Mouse (Mus musculus): ENCODE data around the gene Kcnk13.

The Kcnk13 gene

GRCm38 (mm10) chr12:100015146-100015545 lies 50.8 kb downstream of the Kcnk13 start:
- no peak for DNase-seq (ENCODE audit: low spot score in 2 of 2)

DNA sequence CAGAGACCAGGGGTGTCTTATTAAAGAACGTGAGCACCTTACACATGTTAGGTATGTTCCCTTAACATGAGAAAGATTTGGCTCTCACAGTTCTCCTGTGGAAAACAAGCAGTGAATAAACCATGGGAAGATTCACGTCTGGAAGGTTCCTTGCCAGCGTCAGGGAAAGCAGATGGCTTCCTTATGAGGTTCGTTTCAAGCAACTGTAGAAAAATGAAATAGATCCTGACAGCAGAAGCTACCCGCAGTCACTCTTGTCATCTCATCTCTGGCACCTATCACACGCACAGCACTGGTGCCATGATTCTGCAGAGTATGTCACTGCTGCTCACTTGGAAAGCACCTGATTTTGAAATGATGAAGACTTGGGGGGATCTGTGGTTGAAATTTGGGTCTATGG lies 53.4 kb downstream of the Kcnk13 start:
- no peak for DNase-seq (ENCODE audit: low spot score in 2 of 2)

- no peak for DNase-seq (ENCODE audit: low spot score in 2 of 2)
Observed at GRCm38 (mm10) chr12:100022490-100022889, 58.2 kb downstream of the Kcnk13 start.

- no peak for DNase-seq (ENCODE audit: low spot score in 2 of 2)
Observed at GRCm38 (mm10) chr12:100023821-100024365, 59.6 kb downstream of the Kcnk13 start.

DNA sequence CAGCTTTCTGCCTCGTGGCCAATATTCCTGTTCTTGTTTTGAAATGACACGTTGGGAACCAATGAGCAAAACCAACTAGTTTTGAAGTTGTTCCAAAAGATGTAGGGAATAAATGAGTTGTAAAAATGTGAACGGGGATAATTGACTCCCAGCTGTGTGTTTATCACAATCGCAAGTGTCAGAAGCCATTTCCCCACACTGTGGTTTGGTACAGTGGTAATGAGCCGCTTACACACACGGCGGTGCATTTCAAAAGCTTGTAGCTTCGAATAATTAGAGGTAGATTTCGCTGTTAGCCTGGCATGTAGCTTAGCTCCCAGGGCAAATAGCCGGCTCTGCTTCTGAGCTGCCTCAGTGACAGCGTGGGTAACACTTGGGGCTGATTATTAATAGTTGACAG lies 61.4 kb downstream of the Kcnk13 start:
- DNase-seq (ENCODE audit: low spot score in 2 of 2) = no peak

GRCm38 (mm10) chr12:100026715-100027245 lies 62.5 kb downstream of the Kcnk13 start:
- no peak for DNase-seq (ENCODE audit: low spot score in 2 of 2)

DNA sequence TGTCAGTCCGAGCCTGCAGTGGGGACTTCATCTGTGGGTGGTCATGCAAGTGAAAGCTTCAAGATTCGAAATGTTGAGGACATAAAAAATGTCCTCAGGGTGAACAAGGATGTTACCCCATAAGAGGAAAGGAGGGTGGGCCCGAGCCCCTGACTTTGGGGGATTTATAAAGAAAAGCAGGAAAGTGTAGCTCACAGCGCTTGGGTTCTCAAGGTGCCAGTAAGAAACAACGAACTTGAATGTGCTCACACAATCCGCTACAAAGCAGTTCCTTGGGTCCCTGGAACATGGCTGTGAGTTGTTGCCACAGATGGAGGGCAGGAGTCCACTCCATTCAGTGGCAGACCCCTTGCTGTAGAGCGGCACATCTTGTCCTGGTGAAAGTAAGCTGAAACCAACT lies 63.0 kb downstream of the Kcnk13 start:
- DNase-seq (ENCODE audit: low spot score in 2 of 2) = no peak

DNA sequence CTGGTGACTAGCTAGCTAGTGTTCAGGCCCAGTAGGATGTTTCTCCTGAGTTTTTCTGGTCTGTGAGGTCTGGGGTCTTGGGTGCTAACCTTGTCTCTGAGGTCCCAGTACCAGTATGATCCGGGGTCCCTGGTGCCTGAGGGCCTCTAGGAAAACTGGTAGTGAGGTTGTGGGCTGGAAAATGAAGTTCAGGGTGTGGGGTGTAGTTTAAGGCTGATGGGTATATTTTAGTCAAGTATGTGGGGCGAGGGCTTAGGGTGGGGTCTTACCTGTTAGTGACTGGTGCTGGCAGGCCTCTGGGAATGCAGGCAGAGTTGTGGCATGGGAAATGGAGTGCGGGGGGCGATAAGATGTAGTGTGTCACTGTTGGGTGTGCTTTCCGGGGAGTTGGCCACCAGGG lies 67.4 kb downstream of the Kcnk13 start:
- DNase-seq (ENCODE audit: low spot score in 2 of 2) = no peak

GRCm38 (mm10) chr12:100032521-100032920 lies 68.2 kb downstream of the Kcnk13 start:
- DNase-seq (ENCODE audit: low spot score in 2 of 2) = no peak

DNA sequence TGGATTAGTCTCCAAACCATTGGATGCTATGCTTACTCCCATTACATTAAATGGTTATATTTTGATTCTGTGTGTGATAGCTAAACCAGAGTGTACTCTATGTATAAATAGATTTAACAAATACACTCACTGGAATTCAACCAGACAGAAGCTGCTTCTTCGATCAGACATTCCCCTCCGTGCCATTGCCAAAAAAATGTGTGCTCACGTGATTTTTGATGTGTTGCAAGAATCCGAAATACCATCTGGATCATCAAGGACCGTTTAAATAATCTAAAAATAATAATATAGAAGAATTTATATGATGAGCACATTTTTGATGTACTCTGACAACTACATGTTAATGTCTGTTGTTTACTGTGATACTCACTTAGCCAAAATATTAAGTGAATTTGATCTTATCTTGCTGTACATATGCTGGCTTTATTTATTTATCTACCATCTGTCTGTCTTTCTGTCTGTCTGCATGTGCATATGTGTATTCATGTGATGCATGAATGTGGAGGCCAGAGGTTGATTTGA lies 74.5 kb downstream of the Kcnk13 start:
- DNase-seq (ENCODE audit: low spot score in 2 of 2) = no peak

- peak; percentile 52 to 56 for DNase-seq (ENCODE audit: low spot score in 2 of 2)
Observed at GRCm38 (mm10) chr12:100042116-100042515, 77.8 kb downstream of the Kcnk13 start.

- no peak for DNase-seq (ENCODE audit: low spot score in 2 of 2)
Observed at GRCm38 (mm10) chr12:100044704-100045103, 80.4 kb downstream of the Kcnk13 start.

DNA sequence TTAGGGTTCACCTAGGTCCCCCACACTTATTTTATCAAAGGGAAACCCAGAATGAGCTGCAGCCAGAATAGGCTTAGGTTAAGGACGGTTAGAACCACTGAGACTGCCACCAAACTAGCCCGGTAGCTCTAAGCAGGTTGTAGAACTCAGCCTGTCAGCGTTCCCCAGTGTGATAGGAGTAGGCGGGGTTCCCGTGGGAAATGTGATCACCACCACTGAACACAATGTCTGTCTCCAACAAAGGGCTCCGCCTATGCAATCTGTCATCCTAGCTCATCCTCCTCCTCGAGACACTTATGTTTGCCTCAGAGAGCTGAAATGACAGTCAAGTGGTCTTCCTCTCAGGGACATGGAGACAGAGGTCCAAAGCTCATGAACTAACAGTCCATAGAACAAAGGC lies 86.3 kb downstream of the Kcnk13 start:
- DNase-seq (ENCODE audit: low spot score in 2 of 2) = no peak

DNA sequence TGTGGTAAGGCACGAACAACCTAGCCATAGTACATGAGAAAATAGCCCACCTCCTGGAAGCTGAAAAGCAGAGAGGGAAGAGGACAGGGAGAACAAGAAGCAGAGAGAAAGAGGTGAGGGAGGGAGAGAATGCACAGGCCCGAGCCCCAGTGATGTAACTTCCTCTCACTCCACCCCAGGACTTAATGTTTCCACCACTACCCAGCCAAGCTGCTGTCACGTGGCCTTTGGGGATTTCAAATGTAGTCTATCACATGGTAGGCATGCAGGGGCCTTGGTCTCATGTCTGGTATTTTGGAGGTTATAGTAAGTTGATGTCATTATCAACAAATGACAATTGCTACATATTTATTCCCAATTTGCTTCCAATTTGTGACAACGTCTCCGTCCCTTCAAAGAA lies 89.3 kb downstream of the Kcnk13 start:
- no peak for DNase-seq (ENCODE audit: low spot score in 2 of 2)

DNA sequence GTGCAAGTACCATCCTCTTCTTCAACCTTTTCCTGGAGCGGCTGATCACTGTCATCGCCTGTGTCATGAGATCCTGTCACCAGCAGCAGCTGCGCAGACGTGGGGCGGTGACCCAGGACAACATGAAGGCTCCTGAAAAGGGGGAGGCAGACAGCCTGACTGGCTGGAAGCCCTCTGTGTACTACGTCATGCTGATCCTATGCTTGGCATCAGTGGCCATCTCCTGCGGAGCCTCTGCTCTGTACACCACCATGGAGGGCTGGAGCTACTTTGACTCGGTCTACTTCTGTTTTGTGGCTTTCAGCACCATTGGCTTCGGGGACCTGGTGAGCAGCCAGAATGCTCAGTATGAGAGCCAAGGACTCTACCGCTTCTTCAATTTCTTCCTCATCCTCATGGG lies 96.8 kb downstream of the Kcnk13 start:
- DNase-seq (ENCODE audit: low spot score in 2 of 2) = no peak

- peak in 1 of 2 experiments; percentile 6 for DNase-seq (ENCODE audit: low spot score in 2 of 2)
Observed at GRCm38 (mm10) chr12:100061826-100062225, 97.5 kb downstream of the Kcnk13 start.

DNA sequence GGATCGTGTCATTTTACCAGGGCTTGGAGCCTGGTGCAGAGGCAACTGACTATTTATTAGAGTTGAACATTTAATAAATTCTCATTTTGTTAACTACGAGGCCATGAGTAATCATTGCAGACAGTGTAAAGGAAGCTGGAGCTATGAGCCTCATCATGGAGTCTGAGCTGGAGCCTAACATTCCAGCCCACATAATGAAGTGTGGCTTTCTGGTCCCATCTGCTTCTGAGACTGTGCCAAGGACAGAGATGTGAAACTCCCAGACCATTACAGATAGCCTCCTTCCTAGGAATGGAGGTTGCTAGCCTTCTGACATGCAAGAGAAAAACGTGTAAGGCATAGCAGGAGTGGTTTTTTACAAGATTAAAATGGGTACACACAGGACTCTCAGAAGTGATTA lies 98.3 kb downstream of the Kcnk13 start:
- no peak for DNase-seq (ENCODE audit: low spot score in 2 of 2)

DNA sequence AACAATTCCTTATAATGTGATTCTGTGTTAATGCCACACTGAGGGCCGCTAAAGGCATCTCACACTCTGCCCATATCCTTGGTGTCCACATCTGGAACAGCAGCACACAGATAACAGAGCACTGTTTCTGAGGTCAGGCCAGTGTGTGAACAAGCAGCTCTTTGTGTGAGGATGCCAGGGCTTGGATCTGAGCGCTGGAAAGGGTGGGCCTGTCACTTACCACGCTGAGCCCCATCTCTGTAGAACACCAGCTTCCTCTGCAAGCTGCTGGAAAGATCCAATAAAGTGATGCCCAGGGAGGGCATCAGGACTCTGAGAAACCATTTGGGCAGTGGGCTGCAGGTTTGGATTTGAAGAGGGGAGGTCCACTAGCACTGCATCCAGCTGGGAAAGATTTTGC lies 100.8 kb downstream of the Kcnk13 start:
- no peak for DNase-seq (ENCODE audit: low spot score in 2 of 2)

DNA sequence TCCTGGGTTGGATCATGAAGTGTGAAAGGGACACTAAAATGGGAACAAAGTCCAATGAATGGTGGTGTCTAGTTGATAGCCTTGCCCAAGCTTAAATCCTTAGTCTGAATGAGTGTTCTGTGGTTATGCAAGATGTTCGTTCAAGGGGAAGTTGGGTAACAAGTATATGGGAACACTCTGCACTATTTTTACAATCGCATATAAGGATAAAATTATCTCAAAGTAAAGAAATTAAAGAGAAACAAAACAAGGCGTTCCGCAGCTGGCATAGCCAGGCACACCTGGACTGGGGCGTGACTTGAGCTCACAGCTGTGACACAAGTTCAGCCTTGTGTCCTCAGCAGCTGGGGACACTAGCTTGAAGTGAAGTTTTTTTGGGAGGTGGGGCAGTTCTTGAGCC lies 103.2 kb downstream of the Kcnk13 start:
- DNase-seq (ENCODE audit: low spot score in 2 of 2) = peak in 1 of 2 experiments; percentile 26

- no peak for DNase-seq (ENCODE audit: low spot score in 2 of 2)
Observed at GRCm38 (mm10) chr12:100073201-100073672, 108.9 kb downstream of the Kcnk13 start.

- no peak for DNase-seq (ENCODE audit: low spot score in 2 of 2)
Observed at GRCm38 (mm10) chr12:100075715-100076114, 111.4 kb downstream of the Kcnk13 start.

GRCm38 (mm10) chr12:100079636-100080286 lies 115.5 kb downstream of the Kcnk13 start:
- peak in 1 of 2 experiments; percentile 43 for DNase-seq (ENCODE audit: low spot score in 2 of 2)

- DNase-seq (ENCODE audit: low spot score in 2 of 2) = no peak
Observed at GRCm38 (mm10) chr12:100088026-100088425, 123.7 kb downstream of the Kcnk13 start.
